Mouse (Mus musculus) E14TG2a.4 (cell line): ENCODE data around the gene Scrt2.

Experiments
- H3K27me3 ChIP-seq: 2 replicates; pipeline ENCODE4 v1.6.1; 2014; ENCODE audit warnings: low read length, control low read depth; ENCODE audit not compliant: insufficient read depth
- H3K36me3 ChIP-seq: 2 replicates; pipeline ENCODE4 v1.6.1; 2014; ENCODE audit warnings: low read length, control low read depth; ENCODE audit not compliant: insufficient read depth
- H3K4me1 ChIP-seq: replicated peaks from 2 replicates; pipeline ENCODE4 v1.6.1; 2014; ENCODE audit warnings: low read depth, low read length, control low read depth
- H3K4me3 ChIP-seq: replicated peaks from 2 replicates; pipeline ENCODE4 v1.5.1; 2014; ENCODE audit warnings: mild to moderate bottlenecking, low read length
- H3K9me3 ChIP-seq: 2 replicates; pipeline ENCODE4 v1.6.1; 2014; ENCODE audit warnings: low read length, control low read depth
- CTCF ChIP-seq: conservative IDR thresholded peaks from 2 replicates; pipeline ENCODE4 v1.5.1; 2014; ENCODE audit warnings: low read length
- NANOG ChIP-seq: IDR thresholded peaks from 2 replicates; pipeline ENCODE4 v1.6.1; 2014; ENCODE audit warnings: borderline replicate concordance, low read length, mixed read lengths
- POU5F1 ChIP-seq: IDR thresholded peaks from 2 replicates; pipeline ENCODE4 v1.6.1; 2014; ENCODE audit warnings: low read length, borderline replicate concordance

Gene Scrt2

GRCm38 (mm10) chr2:152106597-152106996 lies 25.3 kb downstream of the Scrt2 start:
- peak overlapping the region; percentile 89 for H3K4me3 ChIP-seq
- TF ChIP-seq CTCF (no peak), NANOG (no peak), POU5F1 (no peak)
- H3K36me3 ChIP-seq, result peaks cover 46% of the 10 kb centered on the region
- peaks cover 7% of the 10 kb centered on the region for H3K9me3 ChIP-seq
- H3K4me1 ChIP-seq, result peaks cover 46% of the 10 kb centered on the region
- H3K27me3 ChIP-seq, result peaks cover 21% of the 10 kb centered on the region

- H3K4me3 ChIP-seq, result no peak overlapping the region
- H3K36me3 ChIP-seq, result peaks cover 46% of the 10 kb centered on the region
- TF ChIP-seq POU5F1, result no peak
- no peak for TF ChIP-seq NANOG
Measured at GRCm38 (mm10) chr2:152108702-152109101, 27.4 kb downstream of the Scrt2 start.

GRCm38 (mm10) chr2:152109386-152109785 lies 28.1 kb downstream of the Scrt2 start:
- H3K4me3 ChIP-seq, result no peak overlapping the region
- H3K4me1 ChIP-seq, result peaks cover 63% of the 10 kb centered on the region
- no peak for TF ChIP-seq NANOG
- no peak for TF ChIP-seq POU5F1
- no peak for TF ChIP-seq CTCF
- peaks cover 46% of the 10 kb centered on the region for H3K36me3 ChIP-seq
- H3K9me3 ChIP-seq, result peaks cover 7% of the 10 kb centered on the region
- peaks cover 6% of the 10 kb centered on the region for H3K27me3 ChIP-seq

More at GRCm38 (mm10) chr2:152108702-152109101, 27.4 kb downstream of the Scrt2 start:
- peaks cover 7% of the 10 kb centered on the region for H3K9me3 ChIP-seq
- H3K4me1 ChIP-seq, result peaks cover 56% of the 10 kb centered on the region
- H3K27me3 ChIP-seq, result peaks cover 7% of the 10 kb centered on the region

- no peak for TF ChIP-seq NANOG
- no peak for TF ChIP-seq POU5F1
- TF ChIP-seq CTCF, result no peak
- no peak overlapping the region for H3K4me3 ChIP-seq
- H3K36me3 ChIP-seq, result peaks cover 46% of the 10 kb centered on the region
- H3K27me3 ChIP-seq, result no peaks in the 10 kb centered on the region
- peaks cover 67% of the 10 kb centered on the region for H3K4me1 ChIP-seq
- peaks cover 7% of the 10 kb centered on the region for H3K9me3 ChIP-seq
Measured at GRCm38 (mm10) chr2:152111311-152111710, 30.0 kb downstream of the Scrt2 start.

GRCm38 (mm10) chr2:152111920-152112319 lies 30.6 kb downstream of the Scrt2 start:
- Histone ChIP-seq H3K36me3 (peaks cover 41% of the 10 kb centered on the region), H3K9me3 (peaks cover 7% of the 10 kb centered on the region), H3K27me3 (no peaks in the 10 kb centered on the region), H3K4me1 (peaks cover 64% of the 10 kb centered on the region), H3K4me3 (no peak overlapping the region)
- TF ChIP-seq CTCF, result peak; percentile 95
- no peak for TF ChIP-seq POU5F1

- peaks cover 36% of the 10 kb centered on the region for H3K36me3 ChIP-seq
- H3K4me3 ChIP-seq, result no peak overlapping the region
- TF ChIP-seq NANOG (no peak), CTCF (no peak), POU5F1 (no peak)
- H3K4me1 ChIP-seq, result peaks cover 68% of the 10 kb centered on the region
- H3K9me3 ChIP-seq, result peaks cover 5% of the 10 kb centered on the region
- H3K27me3 ChIP-seq, result no peaks in the 10 kb centered on the region
Measured at GRCm38 (mm10) chr2:152112490-152112889, 31.2 kb downstream of the Scrt2 start.

- H3K4me3 ChIP-seq, result no peak overlapping the region
- H3K9me3 ChIP-seq, result peaks cover under 1% of the 10 kb centered on the region; the same call in 1 of the 2 replicates
- H3K36me3 ChIP-seq, result peaks cover 31% of the 10 kb centered on the region
- no peaks in the 10 kb centered on the region for H3K27me3 ChIP-seq
- peaks cover 69% of the 10 kb centered on the region for H3K4me1 ChIP-seq
- TF ChIP-seq NANOG, result no peak
- TF ChIP-seq POU5F1, result no peak
- no peak for TF ChIP-seq CTCF
Measured at GRCm38 (mm10) chr2:152112970-152113369, 31.6 kb downstream of the Scrt2 start.

GRCm38 (mm10) chr2:152114057-152114975 lies 33.0 kb downstream of the Scrt2 start:
- no peaks in the 10 kb centered on the region for H3K9me3 ChIP-seq
- peaks cover 18% of the 10 kb centered on the region for H3K36me3 ChIP-seq
- no peak for TF ChIP-seq NANOG
- no peaks in the 10 kb centered on the region for H3K27me3 ChIP-seq
- peak overlapping the region; percentile 71 for H3K4me3 ChIP-seq
- peaks cover 64% of the 10 kb centered on the region for H3K4me1 ChIP-seq

GRCm38 (mm10) chr2:152117694-152118093 lies 36.4 kb downstream of the Scrt2 start:
- H3K4me3 ChIP-seq, result no peak overlapping the region
- TF ChIP-seq NANOG, result no peak
- no peak for TF ChIP-seq POU5F1
- TF ChIP-seq CTCF, result no peak
- no peaks in the 10 kb centered on the region for H3K36me3 ChIP-seq
- H3K4me1 ChIP-seq, result peaks cover 79% of the 10 kb centered on the region
- H3K27me3 ChIP-seq, result peaks cover 5% of the 10 kb centered on the region; the same call in 1 of the 2 replicates
- no peaks in the 10 kb centered on the region for H3K9me3 ChIP-seq
